Mouse (Mus musculus) embryo, embryonic 10 days (tissue): ENCODE measurements around the gene Gsk3a.

ENCODE experiments used
- DNase-seq: peaks from one replicate; pipeline ENCODE4 v3.0.0-alpha.2; 2015; ENCODE audit warnings: low spot score

The Gsk3a gene

DNA sequence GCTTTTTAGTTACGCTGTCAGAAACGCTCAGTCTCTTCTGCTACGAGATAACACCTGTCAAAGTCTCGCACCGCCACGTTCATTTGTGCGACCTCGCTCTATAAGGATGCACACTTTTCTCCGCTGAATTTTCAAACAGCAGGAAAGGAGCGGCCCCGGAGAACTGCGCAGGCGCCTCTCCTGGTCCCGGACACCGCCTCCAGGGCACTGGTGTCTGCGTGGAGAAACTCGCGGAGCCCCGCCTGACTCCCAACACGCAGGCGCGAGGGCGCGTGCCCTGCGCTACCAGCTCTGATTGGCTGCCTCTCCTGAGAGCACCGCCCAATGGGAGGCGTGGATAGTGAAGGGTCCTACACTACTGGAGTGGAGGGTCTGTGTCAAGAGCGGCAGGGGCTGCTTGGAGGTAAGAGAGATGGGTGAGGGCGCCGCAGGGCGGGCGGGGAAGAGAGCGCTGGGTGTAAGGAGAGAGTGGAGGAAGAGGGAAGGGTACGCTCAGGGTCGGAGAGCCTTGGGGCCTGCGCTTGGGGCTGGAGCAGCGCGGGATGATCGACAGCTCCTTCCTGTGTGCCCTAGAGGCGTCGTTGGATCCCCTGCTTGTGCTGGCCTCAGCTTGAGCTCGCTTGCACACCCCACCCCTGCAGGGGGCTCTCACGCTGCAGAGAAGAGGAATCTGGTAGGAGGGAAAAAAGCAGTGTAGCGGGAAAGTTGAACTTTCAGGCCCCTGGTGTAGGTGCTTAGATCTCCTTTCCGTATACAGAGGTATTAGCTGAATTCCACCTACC is 16.4 kb downstream of the Gsk3a start, which contains the start of gene Zfp526:
Zfp526 (plus strand) TSS at position 324 of the 782 bp plus-strand sequence.
- peak; percentile 100 for DNase-seq

DNA sequence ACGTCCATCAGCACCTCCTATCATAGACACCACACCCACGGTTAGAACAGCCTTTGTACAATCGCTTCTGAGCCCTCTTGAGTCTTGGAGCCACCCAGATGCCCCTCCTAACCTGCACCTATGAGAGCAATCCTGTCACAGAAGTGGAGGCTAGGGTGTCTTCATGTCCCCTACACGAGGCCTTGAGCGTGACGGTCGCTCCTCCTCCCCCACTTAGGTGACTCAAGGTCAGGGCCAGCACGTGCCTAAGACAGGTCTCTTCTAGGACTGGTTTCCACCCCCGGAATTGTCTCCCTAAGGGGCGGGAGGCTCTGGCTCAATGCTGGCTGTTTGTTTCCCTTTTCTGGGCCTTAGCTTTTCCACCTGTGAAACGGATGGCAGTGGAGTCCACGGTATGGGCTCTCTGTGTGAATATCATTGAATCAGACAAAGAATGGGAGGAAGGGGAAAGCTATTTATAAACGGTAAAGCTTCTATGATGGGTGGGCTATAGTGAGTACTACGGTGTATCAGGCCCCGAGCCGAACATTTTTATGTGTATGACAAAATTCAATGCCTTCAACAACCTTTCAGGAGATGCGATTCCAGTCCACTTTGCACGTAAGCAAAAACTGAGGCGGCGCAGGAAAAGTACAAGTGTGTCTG is 17.1 kb downstream of the Gsk3a start, which contains the start of gene Dedd2:
Dedd2 (minus strand) TSS at position 159 of the 645 bp plus-strand sequence.
- DNase-seq: no peak

DNA sequence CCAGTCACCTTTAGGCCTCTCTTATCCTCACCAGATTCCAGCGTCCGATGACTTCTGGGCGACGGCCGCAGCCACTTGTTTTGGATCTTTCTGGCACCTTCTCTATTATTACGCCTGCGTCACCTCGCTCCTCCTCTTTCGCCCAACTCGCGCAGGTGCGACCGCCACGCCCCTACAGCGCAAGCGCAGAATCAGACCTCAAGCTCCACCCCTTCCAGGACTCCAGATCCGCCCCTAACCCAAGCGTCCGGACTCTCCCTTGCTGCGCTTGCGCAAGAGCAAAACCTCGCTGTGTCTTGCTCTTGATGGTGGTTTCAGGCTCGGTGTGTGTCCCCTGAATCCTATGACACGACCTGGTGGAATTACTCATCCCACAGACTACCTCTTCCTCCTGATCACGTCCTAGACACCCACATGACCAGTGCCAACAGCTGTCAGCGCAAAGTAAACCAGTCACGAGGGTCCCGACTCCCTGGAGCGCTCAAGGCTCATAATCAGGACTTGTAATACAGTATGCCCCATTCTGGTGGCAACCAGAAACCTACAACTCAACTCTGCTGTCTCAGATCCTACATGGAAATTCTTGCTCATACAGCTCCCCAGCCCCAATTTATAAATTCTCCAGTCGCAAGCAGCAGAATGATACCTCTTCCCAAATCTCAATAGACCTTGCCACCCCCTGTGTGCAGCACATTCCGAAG is 17.7 kb downstream of the Gsk3a start:
- peak; percentile 97 for DNase-seq

- DNase-seq: no peak
Measured at GRCm38 (mm10) chr7:25219416-25219750, 18.3 kb downstream of the Gsk3a start.

- DNase-seq: peak; percentile 84
Measured at GRCm38 (mm10) chr7:25218705-25219415, 18.8 kb downstream of the Gsk3a start.

DNA sequence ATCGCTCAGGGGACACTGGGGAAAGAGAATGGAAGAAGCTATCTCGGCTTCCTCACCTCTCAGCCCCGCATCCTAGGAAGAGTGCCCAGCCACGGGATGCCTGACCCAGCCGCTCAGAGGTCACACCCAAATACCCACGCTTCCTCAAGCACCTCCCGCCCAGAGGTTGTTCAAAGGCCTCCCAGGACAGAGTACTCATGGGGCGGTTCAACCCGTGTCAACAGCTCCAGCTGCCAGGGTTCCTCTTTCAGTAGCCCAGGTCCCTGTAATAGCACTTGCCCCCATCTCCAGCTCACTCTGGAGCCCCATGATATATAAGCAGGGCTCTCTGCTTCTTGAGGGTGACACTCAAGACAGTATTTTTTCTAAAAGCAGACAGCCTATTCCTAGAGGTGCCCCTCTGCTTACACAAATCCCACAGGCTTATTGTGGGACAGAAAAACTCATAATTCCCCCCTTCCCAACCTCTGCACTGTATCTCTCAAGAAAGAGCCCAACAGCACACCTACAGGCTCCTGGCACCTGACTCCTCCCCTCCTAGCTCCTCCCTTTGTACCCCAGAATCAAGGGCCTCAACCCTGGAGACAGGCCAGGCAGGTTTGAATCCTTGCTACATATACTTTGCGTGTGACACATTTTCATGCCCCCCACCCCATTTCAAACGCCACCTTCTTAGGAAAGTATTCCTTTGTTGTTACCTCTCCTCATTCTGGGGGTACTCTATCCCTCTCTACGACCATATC is 19.8 kb downstream of the Gsk3a start:
- no peak for DNase-seq

DNA sequence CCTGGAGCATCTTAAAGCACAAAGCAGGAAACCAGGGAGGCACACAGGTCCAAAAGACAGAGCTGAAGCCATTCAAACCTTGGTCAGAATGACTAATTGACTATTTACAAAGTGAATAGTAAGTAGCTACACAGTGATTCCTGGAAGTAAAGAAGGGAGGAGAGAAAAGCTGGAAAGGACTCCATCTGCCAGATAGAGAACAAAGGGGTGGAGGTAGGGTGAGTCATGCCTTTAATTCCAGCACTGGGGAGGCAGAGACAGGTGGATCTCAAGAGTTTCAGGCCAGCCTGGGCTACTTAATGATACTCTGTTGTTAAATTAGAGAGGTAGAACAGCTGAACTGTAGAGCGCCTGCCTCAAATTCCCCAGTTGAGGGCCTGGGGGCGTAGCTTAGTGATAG is 23.5 kb downstream of the Gsk3a start:
- no peak for DNase-seq

DNA sequence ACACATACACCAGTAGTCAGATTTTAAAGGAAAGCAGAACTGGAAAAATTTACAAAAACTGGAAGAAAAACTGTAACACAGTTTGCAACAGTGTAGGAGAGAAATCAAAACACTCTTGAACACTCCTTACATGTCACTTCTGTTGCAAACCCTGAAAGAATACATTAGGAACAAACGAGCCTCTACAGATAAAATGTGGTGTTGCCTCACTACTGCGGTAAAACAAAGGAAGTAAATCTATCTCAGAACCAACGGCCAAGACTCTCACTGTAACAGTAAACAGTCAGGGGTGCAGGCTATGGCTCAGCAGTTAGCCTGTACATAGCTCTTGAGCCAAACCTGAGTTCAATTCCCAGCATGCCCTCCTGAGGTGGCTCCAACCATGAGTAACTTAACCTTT is 24.6 kb downstream of the Gsk3a start:
- no peak for DNase-seq

GRCm38 (mm10) chr7:25210482-25210881 is 27.2 kb downstream of the Gsk3a start:
- no peak for DNase-seq

- no peak for DNase-seq
Measured at GRCm38 (mm10) chr7:25209161-25209622, 28.5 kb downstream of the Gsk3a start.

DNA sequence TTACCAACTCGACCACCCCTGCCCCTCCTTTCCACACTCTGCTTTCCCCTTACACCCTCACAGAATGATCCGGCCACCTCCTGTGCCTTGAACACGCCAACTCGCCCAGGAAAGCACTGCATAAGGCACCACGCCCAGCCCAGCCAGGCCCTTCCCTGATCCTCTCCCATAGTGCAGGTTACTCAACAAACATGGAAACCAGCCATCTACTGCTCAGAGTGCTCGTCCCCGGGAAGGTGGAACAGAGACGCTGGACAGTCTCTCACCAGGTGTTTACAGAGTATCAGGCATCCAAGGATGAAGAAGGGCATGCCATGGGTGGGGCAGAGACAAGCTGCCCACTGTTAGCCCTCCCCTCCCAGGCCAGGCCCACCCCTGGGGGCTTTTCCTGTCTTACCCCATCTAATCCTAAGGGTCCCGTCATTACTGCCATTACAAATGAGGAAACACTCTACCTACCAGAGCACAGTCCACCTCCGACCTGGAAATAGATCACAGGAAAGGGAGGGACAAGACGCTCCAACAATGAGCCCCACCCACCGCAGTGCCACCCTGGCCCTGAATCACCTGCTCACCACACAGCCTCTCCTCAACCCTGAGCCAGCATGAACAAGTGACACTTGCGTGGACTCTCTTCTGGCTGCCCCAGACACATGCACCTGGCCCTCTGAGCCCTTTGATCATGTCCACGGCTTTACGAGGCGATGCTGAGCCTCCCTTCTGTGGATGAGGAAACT is 31.4 kb downstream of the Gsk3a start:
- no peak for DNase-seq

DNA sequence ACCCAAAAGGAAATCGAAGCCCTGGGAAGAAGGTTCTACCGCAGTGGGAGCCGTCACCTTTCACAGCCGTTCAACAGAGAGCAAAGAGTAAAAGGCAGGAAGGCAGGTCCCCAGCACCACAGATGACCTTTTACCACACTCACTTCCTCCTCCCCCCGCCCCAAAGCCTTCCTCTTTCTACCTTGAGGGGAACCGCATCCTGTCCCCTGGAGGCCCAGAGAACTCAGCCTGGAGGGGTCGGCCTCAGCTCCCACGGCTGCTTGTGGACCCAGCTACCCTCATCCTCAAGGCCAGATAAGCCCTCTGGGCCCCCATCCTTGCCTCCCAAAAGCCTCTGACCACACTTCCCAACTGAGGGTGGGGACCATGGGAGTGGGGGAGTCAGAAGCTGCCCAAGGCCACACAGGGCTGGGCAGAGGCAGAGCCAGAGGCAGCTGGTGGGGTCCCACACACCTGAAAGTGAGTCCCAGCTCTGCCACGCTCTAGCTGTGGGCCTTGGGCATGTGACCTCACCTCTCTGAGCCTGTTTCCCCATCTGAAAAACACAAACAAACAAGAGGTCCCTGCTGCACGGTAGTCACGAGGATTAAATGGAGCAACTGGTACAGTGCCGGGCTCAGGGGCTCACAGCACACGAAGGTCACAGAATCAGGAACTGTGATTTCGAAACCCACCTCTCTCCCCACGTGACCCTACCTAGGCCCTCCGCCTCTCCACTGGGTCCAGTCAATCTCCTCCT is 32.1 kb downstream of the Gsk3a start:
- no peak for DNase-seq

DNA sequence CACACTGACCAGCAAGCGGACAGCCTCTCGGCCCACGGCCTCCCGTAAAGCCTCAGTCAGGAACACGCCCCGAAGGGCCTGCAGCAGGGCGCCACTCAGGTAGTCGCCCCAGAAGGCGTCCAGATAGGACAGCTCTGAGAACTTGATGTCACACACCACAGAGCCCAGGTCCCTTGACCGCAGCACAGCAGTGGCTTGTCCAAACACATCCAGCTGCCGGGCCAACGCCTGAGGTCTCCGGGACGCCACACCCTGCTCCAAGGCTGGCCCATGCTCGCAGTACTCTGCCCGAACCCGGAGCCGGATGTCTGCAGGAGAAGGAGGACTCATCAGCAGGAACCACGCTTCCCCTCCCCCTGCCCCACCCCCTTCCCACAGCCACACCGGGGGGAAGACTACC is 34.0 kb downstream of the Gsk3a start:
- no peak for DNase-seq

DNA sequence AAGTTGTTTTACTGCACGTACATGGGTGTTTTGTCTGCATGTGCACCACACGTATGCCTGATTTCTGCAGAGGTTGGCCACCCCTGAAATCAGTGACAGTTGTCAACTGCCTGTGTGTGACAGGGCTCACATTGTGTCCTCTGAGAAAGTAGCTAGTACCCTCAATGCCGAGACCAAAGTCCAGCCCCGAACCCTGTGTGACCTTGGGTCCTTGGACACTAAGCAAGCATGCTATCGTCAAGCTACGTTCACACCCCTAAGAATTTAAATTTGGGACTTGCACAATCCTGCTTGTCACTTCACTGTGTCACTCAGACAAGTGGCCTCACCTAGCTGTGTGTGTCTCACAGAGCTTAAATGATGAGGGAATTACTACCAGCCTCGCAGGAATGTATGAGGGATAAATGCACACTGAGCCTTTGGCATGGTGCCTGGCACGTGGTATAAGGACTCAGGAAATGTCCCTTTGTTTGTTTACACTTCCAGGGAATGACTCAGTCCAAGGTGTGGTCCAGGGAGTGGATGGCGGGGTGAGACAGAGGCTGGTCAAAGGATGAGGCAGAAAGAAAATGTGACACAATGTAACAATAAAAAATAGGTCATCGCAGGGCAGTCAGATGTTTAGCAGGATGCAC is 40.1 kb downstream of the Gsk3a start:
- no peak for DNase-seq

DNA sequence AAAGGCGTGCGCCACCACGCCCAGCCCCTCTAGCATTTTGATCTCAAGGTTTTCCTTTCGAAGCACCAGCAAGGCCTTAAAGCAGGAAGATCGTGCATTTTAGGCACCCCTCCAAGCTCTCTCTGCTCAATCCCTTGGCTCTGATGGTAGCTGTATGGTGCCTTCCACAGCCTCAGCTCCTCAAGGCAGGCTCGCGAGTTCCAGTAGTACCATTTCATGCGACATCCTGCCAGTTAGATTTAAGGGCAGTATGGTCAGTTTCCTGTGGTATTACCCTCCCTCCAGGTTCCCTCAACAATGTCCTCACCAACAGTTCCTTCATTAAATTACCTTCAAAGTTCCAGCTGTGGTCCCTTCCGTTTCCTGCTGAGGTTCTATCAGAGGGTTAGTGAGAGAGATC is 41.5 kb downstream of the Gsk3a start:
- DNase-seq: no peak

DNA sequence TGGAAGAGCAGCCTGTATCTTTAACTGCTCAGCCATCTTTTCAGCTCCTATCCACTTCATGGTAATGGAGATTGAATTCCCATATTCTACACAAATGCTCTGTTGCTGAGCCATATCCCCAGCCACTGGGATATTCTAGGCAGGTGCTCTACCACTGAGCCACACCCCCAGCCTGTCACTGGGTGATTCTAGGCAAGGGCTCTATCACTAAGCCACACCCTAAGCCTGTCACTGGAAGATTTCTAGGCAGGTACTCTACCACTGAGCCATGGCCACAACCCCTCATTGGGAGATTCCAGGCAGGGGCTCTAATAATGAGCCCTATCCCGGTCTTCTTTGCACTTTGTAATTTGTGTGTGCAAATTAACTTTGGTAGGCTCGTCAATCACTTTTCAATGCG is 42.5 kb downstream of the Gsk3a start:
- DNase-seq: no peak

GRCm38 (mm10) chr7:25192110-25192509 is 45.5 kb downstream of the Gsk3a start:
- no peak for DNase-seq

DNA sequence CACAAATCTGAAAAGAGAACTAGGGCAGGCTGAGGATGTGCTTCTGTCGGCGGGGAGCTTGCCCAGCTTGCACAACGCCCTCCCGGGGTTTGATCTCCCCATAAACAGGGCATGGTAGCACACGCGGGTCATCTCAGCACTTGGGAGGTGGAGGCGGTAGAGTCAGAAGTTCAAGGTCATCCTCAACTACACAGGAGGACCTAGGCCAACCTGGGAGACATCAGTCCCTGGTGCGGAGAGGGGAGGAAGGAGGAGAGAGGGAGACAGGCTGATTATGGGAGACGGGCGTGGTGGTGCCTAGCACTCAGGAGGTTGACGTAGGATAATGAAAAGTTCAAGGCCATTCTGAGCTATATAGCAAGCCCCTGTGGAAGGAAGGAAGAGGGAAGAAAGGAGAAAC is 46.8 kb downstream of the Gsk3a start:
- no peak for DNase-seq
